Mouse (Mus musculus): ENCODE data around the gene Diras2. TPM values are rescaled to one million over a fixed set of nuclear protein-coding genes. Genes with fewer than 3 reads are reported as not detected.

Diras2 gene
- polyA plus RNA-seq (2015; fragmentation: Nextera tagmentation; extraction: Ambion mirVana) = 0.70 and 0.74 TPM in 2 replicates

GRCm38 (mm10) chr13:52531121-52531520 is at the start of gene Diras2:
Gene Diras2 (minus strand): TSS chr13:52531279.
- Histone ChIP-seq H3K27ac (ENCODE audit: low read length) (no peak within 1 kb of the TSS), H3K4me2 (ENCODE audit: low read depth, low read length) (peak within 1 kb of the TSS; percentile 70), H3K36me3 (ENCODE audit: control insufficient read depth, insufficient read depth, low read length) (no peaks in the 10 kb centered on the region), H3K4me1 (ENCODE audit: control insufficient read depth, insufficient read depth, low read length) (peaks cover 5% of the 10 kb centered on the region; the same call in 1 of the 2 replicates), H3K9ac (ENCODE audit: low read length) (peak within 1 kb of the TSS; percentile 47), H3K27me3 (ENCODE audit: control insufficient read depth, insufficient read depth, low read length) (peaks cover 12% of the 10 kb centered on the region), H3K9me3 (replicated peaks; ENCODE audit: control insufficient read depth, low read length) (0 out of 2 replicates have a peak, but pooled peaks cover 4% of the 10 kb centered on the region), H3K4me3 (replicated peaks; ENCODE audit: low read length) (peak within 1 kb of the TSS; percentile 44)
- ATAC-seq (ENCODE audit: insufficient read depth, low FRiP score) = no peak
- 36% methylated on average over 9 of the region's 9 CpGs for WGBS

GRCm38 (mm10) chr13:52578776-52579175 is 47.7 kb upstream of the Diras2 start:
- WGBS = 66% methylated on average over 2 of the region's 2 CpGs
- no peaks in the 10 kb centered on the region for H3K36me3 ChIP-seq (ENCODE audit: control insufficient read depth, insufficient read depth, low read length)
- no peak for ATAC-seq (ENCODE audit: insufficient read depth, low FRiP score)
- no peak overlapping the region for H3K4me3 ChIP-seq (replicated peaks; ENCODE audit: low read length)
- no peaks in the 10 kb centered on the region for H3K27me3 ChIP-seq (ENCODE audit: control insufficient read depth, insufficient read depth, low read length)
- no peaks in the 10 kb centered on the region for H3K9me3 ChIP-seq (replicated peaks; ENCODE audit: control insufficient read depth, low read length)
- H3K9ac ChIP-seq (ENCODE audit: low read length) = no peak overlapping the region
- H3K27ac ChIP-seq (ENCODE audit: low read length) = no peak overlapping the region
- H3K4me2 ChIP-seq (ENCODE audit: low read depth, low read length) = no peak overlapping the region
- H3K4me1 ChIP-seq (ENCODE audit: control insufficient read depth, insufficient read depth, low read length) = no peaks in the 10 kb centered on the region; the same call in 1 of the 2 replicates

- 45% methylated on average over 4 of the region's 4 CpGs for WGBS
- Histone ChIP-seq H3K4me1 (ENCODE audit: control insufficient read depth, insufficient read depth, low read length) (no peaks in the 10 kb centered on the region; the same call in 1 of the 2 replicates), H3K27ac (ENCODE audit: low read length) (no peak overlapping the region), H3K4me2 (ENCODE audit: low read depth, low read length) (no peak overlapping the region), H3K9ac (ENCODE audit: low read length) (no peak overlapping the region), H3K36me3 (ENCODE audit: control insufficient read depth, insufficient read depth, low read length) (no peaks in the 10 kb centered on the region), H3K9me3 (replicated peaks; ENCODE audit: control insufficient read depth, low read length) (no peaks in the 10 kb centered on the region), H3K4me3 (replicated peaks; ENCODE audit: low read length) (no peak overlapping the region), H3K27me3 (ENCODE audit: control insufficient read depth, insufficient read depth, low read length) (no peaks in the 10 kb centered on the region)
- no peak for ATAC-seq (ENCODE audit: insufficient read depth, low FRiP score)
Measured at GRCm38 (mm10) chr13:52577939-52578338, 46.9 kb upstream of the Diras2 start.

- Histone ChIP-seq H3K9ac (ENCODE audit: low read length) (no peak overlapping the region), H3K27me3 (ENCODE audit: control insufficient read depth, insufficient read depth, low read length) (no peaks in the 10 kb centered on the region), H3K27ac (ENCODE audit: low read length) (no peak overlapping the region), H3K36me3 (ENCODE audit: control insufficient read depth, insufficient read depth, low read length) (no peaks in the 10 kb centered on the region), H3K4me3 (replicated peaks; ENCODE audit: low read length) (no peak overlapping the region), H3K4me1 (ENCODE audit: control insufficient read depth, insufficient read depth, low read length) (no peaks in the 10 kb centered on the region; the same call in 1 of the 2 replicates), H3K4me2 (ENCODE audit: low read depth, low read length) (no peak overlapping the region), H3K9me3 (replicated peaks; ENCODE audit: control insufficient read depth, low read length) (no peaks in the 10 kb centered on the region)
- 48% methylated on average over 3 of the region's 3 CpGs for WGBS
- no peak for ATAC-seq (ENCODE audit: insufficient read depth, low FRiP score)
Measured at GRCm38 (mm10) chr13:52577326-52577920, 46.3 kb upstream of the Diras2 start.

GRCm38 (mm10) chr13:52576841-52577240 is 45.8 kb upstream of the Diras2 start:
- H3K27me3 ChIP-seq (ENCODE audit: control insufficient read depth, insufficient read depth, low read length) = no peaks in the 10 kb centered on the region
- H3K4me2 ChIP-seq (ENCODE audit: low read depth, low read length) = no peak overlapping the region
- no peak overlapping the region for H3K9ac ChIP-seq (ENCODE audit: low read length)
- 29% methylated on average over 10 of the region's 10 CpGs for WGBS
- H3K4me1 ChIP-seq (ENCODE audit: control insufficient read depth, insufficient read depth, low read length) = no peaks in the 10 kb centered on the region; the same call in 1 of the 2 replicates
- no peaks in the 10 kb centered on the region for H3K9me3 ChIP-seq (replicated peaks; ENCODE audit: control insufficient read depth, low read length)
- no peak overlapping the region for H3K27ac ChIP-seq (ENCODE audit: low read length)
- no peak overlapping the region for H3K4me3 ChIP-seq (replicated peaks; ENCODE audit: low read length)
- no peaks in the 10 kb centered on the region for H3K36me3 ChIP-seq (ENCODE audit: control insufficient read depth, insufficient read depth, low read length)
- no peak for ATAC-seq (ENCODE audit: insufficient read depth, low FRiP score)

- H3K36me3 ChIP-seq (ENCODE audit: control insufficient read depth, insufficient read depth, low read length) = no peaks in the 10 kb centered on the region
- no peak overlapping the region for H3K9ac ChIP-seq (ENCODE audit: low read length)
- no peaks in the 10 kb centered on the region; the same call in 1 of the 2 replicates for H3K4me1 ChIP-seq (ENCODE audit: control insufficient read depth, insufficient read depth, low read length)
- H3K27me3 ChIP-seq (ENCODE audit: control insufficient read depth, insufficient read depth, low read length) = no peaks in the 10 kb centered on the region
- no peak for ATAC-seq (ENCODE audit: insufficient read depth, low FRiP score)
- H3K9me3 ChIP-seq (replicated peaks; ENCODE audit: control insufficient read depth, low read length) = no peaks in the 10 kb centered on the region
- 61% methylated on average over 7 of the region's 7 CpGs for WGBS
- no peak overlapping the region for H3K27ac ChIP-seq (ENCODE audit: low read length)
- no peak overlapping the region for H3K4me2 ChIP-seq (ENCODE audit: low read depth, low read length)
- no peak overlapping the region for H3K4me3 ChIP-seq (replicated peaks; ENCODE audit: low read length)
Measured at GRCm38 (mm10) chr13:52576021-52576614, 45.0 kb upstream of the Diras2 start.

- Histone ChIP-seq H3K27me3 (ENCODE audit: control insufficient read depth, insufficient read depth, low read length) (no peaks in the 10 kb centered on the region), H3K4me3 (replicated peaks; ENCODE audit: low read length) (no peak overlapping the region), H3K4me2 (ENCODE audit: low read depth, low read length) (no peak overlapping the region), H3K36me3 (ENCODE audit: control insufficient read depth, insufficient read depth, low read length) (no peaks in the 10 kb centered on the region), H3K9me3 (replicated peaks; ENCODE audit: control insufficient read depth, low read length) (no peaks in the 10 kb centered on the region), H3K4me1 (ENCODE audit: control insufficient read depth, insufficient read depth, low read length) (no peaks in the 10 kb centered on the region; the same call in 1 of the 2 replicates), H3K9ac (ENCODE audit: low read length) (no peak overlapping the region), H3K27ac (ENCODE audit: low read length) (no peak overlapping the region)
- ATAC-seq (ENCODE audit: insufficient read depth, low FRiP score) = no peak
- WGBS = 76% methylated on average over 6 of the region's 6 CpGs
Measured at GRCm38 (mm10) chr13:52575483-52575882, 44.4 kb upstream of the Diras2 start.

- Histone ChIP-seq H3K4me3 (replicated peaks; ENCODE audit: low read length) (no peak overlapping the region), H3K36me3 (ENCODE audit: control insufficient read depth, insufficient read depth, low read length) (no peaks in the 10 kb centered on the region), H3K27me3 (ENCODE audit: control insufficient read depth, insufficient read depth, low read length) (no peaks in the 10 kb centered on the region), H3K9me3 (replicated peaks; ENCODE audit: control insufficient read depth, low read length) (no peaks in the 10 kb centered on the region), H3K27ac (ENCODE audit: low read length) (no peak overlapping the region), H3K4me2 (ENCODE audit: low read depth, low read length) (no peak overlapping the region), H3K4me1 (ENCODE audit: control insufficient read depth, insufficient read depth, low read length) (no peaks in the 10 kb centered on the region; the same call in 1 of the 2 replicates), H3K9ac (ENCODE audit: low read length) (no peak overlapping the region)
- no peak for ATAC-seq (ENCODE audit: insufficient read depth, low FRiP score)
- WGBS = 80% methylated on average over 2 of the region's 2 CpGs
Measured at GRCm38 (mm10) chr13:52574311-52574710, 43.2 kb upstream of the Diras2 start.

Data from stomach, embryonic 16.5 days (tissue).